Mouse (Mus musculus) CH12.LX (cell line): ENCODE measurements around the gene Dexi. TPM values are rescaled to one million over a fixed set of nuclear protein-coding genes. Genes with fewer than 3 reads are reported as not detected.

ENCODE experiments used
- DNase-seq: peaks from one replicate; pipeline ENCODE4 v3.0.0-alpha.2; 2013; ENCODE audit errors: extremely low read depth
- H3K27ac ChIP-seq: 2 replicates; pipeline ENCODE4 v1.5.1; 2012; ENCODE audit warnings: low read depth, mild to moderate bottlenecking, control low read depth, moderate library complexity; ENCODE audit not compliant: insufficient read depth
- H3K27me3 ChIP-seq: replicated peaks from 2 replicates; pipeline ENCODE3; 2012; ENCODE audit warnings: inconsistent platforms
- H3K36me3 ChIP-seq, 2 experiments: replicated peaks in 1 of 2; 2 replicates each; pipeline versions ENCODE3 to v1.6.1; 2012; ENCODE audit warnings: inconsistent platforms in 1 of 2, low read length in 1 of 2, mild to moderate bottlenecking in 1 of 2, mixed read lengths in 1 of 2, moderate library complexity in 1 of 2; ENCODE audit not compliant: control insufficient read depth in 1 of 2, insufficient read depth in 1 of 2
- H3K4me1 ChIP-seq, 2 experiments: 2 replicates each; pipeline ENCODE4 v1.6.1; 2012; ENCODE audit warnings: inconsistent platforms in 1 of 2, moderate library complexity in 1 of 2; ENCODE audit not compliant: insufficient read depth in 2 of 2, control insufficient read depth in 1 of 2
- H3K4me2 ChIP-seq: 2 replicates; pipeline ENCODE4 v1.6.1; 2012; ENCODE audit warnings: low read depth, mild to moderate bottlenecking, control low read depth; ENCODE audit not compliant: poor library complexity, insufficient read depth, severe bottlenecking
- H3K4me3 ChIP-seq, 3 experiments: fragments of 150-350 bp in 1 of 3; sonication (generic) in 1 of 3; replicated peaks in 1 of 3; 2 replicates each; pipeline versions ENCODE3 to v1.5.1; 2011 to 2012; ENCODE audit warnings: low read depth in 2 of 3, low read length in 2 of 3, mild to moderate bottlenecking in 2 of 3, moderate library complexity in 2 of 3, control low read depth in 1 of 3, improper control_type of control experiment in 1 of 3, inconsistent platforms in 1 of 3, mixed read lengths in 1 of 3; ENCODE audit not compliant: poor library complexity in 1 of 3
- H3K79me2 ChIP-seq: replicated peaks from 2 replicates; pipeline ENCODE4 v1.6.1; 2012; ENCODE audit warnings: mild to moderate bottlenecking, moderate library complexity; ENCODE audit not compliant: control insufficient read depth, poor library complexity, insufficient read depth, severe bottlenecking; ENCODE audit errors: extremely low read depth
- H3K9ac ChIP-seq: 2 replicates; pipeline ENCODE4 v1.6.1; 2012; ENCODE audit warnings: low read depth, mild to moderate bottlenecking, control low read depth, moderate library complexity; ENCODE audit not compliant: insufficient read depth
- H3K9me3 ChIP-seq: replicated peaks from 2 replicates; pipeline ENCODE3; 2012; ENCODE audit warnings: low read length, inconsistent platforms, mixed read lengths
- BHLHE40 ChIP-seq: IDR thresholded peaks from 2 replicates; pipeline ENCODE4 v1.6.1; 2011; ENCODE audit warnings: mild to moderate bottlenecking, low read depth, low read length, improper control_type of control experiment
- CHD1 ChIP-seq: IDR thresholded peaks from 2 replicates; pipeline ENCODE4 v1.6.1; 2012; ENCODE audit warnings: low read depth, low read length, improper control_type of control experiment, inconsistent platforms
- CHD2 ChIP-seq: IDR thresholded peaks from 2 replicates; pipeline ENCODE4 v1.6.1; 2011; ENCODE audit warnings: low read length, improper control_type of control experiment
- ELF1 ChIP-seq: IDR thresholded peaks from 2 replicates; pipeline ENCODE4 v1.6.1; 2014; ENCODE audit warnings: low read depth, mild to moderate bottlenecking, inconsistent platforms, low read length, improper control_type of control experiment
- ETS1 ChIP-seq: conservative IDR thresholded peaks from 2 replicates; pipeline ENCODE4 v1.6.1; 2012; ENCODE audit warnings: low read depth, mild to moderate bottlenecking, inconsistent platforms, low read length, improper control_type of control experiment, moderate library complexity
- GABPA ChIP-seq: IDR thresholded peaks from 2 replicates; pipeline ENCODE4 v1.6.1; 2012; ENCODE audit warnings: low read depth, low read length, improper control_type of control experiment, inconsistent platforms; ENCODE audit not compliant: insufficient replicate concordance
- HCFC1 ChIP-seq: IDR thresholded peaks from 2 replicates; pipeline ENCODE4 v1.6.1; 2012; ENCODE audit warnings: low read depth, mild to moderate bottlenecking, inconsistent platforms, low read length, improper control_type of control experiment
- JUN ChIP-seq: IDR thresholded peaks from 2 replicates; pipeline ENCODE4 v1.6.1; 2011; ENCODE audit warnings: low read depth, mild to moderate bottlenecking, low read length, improper control_type of control experiment, moderate library complexity; ENCODE audit not compliant: insufficient read depth
- KAT2A ChIP-seq: IDR thresholded peaks from 2 replicates; pipeline ENCODE4 v1.6.1; 2012; ENCODE audit warnings: low read length, improper control_type of control experiment, inconsistent platforms; ENCODE audit not compliant: insufficient replicate concordance
- MAFK ChIP-seq: IDR thresholded peaks from 2 replicates; pipeline ENCODE4 v1.6.1; 2011; ENCODE audit warnings: low read length, improper control_type of control experiment; ENCODE audit not compliant: insufficient replicate concordance
- MXI1 ChIP-seq: IDR thresholded peaks from 2 replicates; pipeline ENCODE4 v1.6.1; 2011; ENCODE audit warnings: mild to moderate bottlenecking, low read depth, low read length, improper control_type of control experiment
- MYC ChIP-seq: IDR thresholded peaks from 2 replicates; pipeline ENCODE4 v1.6.1; 2011; ENCODE audit warnings: low read depth, mild to moderate bottlenecking, improper control_type of control experiment, low read length
- NELFE ChIP-seq: IDR thresholded peaks from 2 replicates; pipeline ENCODE4 v1.6.1; 2011; ENCODE audit warnings: low read depth, low read length, improper control_type of control experiment
- PAX5 ChIP-seq: IDR thresholded peaks from 2 replicates; pipeline ENCODE4 v1.6.1; 2012; ENCODE audit warnings: low read length, inconsistent platforms, mixed read lengths
- RCOR1 ChIP-seq: conservative IDR thresholded peaks from 2 replicates; pipeline ENCODE4 v1.6.1; 2012; ENCODE audit warnings: low read depth, mild to moderate bottlenecking, inconsistent platforms, low read length, improper control_type of control experiment
- SMC3 ChIP-seq: IDR thresholded peaks from 2 replicates; pipeline ENCODE4 v1.6.1; 2011; ENCODE audit warnings: low read depth, low read length, improper control_type of control experiment
- TCF12 ChIP-seq: IDR thresholded peaks from 2 replicates; pipeline ENCODE4 v1.6.1; 2014; ENCODE audit warnings: low read depth, mild to moderate bottlenecking, inconsistent platforms, low read length, improper control_type of control experiment
- ZKSCAN1 ChIP-seq: IDR thresholded peaks from 2 replicates; pipeline ENCODE4 v1.6.1; 2012; ENCODE audit warnings: low read depth, inconsistent platforms, low read length, improper control_type of control experiment, borderline replicate concordance
- ZMIZ1 ChIP-seq: IDR thresholded peaks from 2 replicates; pipeline ENCODE4 v1.6.1; 2012; ENCODE audit warnings: low read depth, mild to moderate bottlenecking, inconsistent platforms, low read length, improper control_type of control experiment
- ZNF384 ChIP-seq: IDR thresholded peaks from 2 replicates; pipeline ENCODE4 v1.6.1; 2012; ENCODE audit warnings: low read depth, low read length, improper control_type of control experiment, inconsistent platforms
- dilution Hi-C: fragments of 300-500 bp; cut with MboI; formaldehyde crosslinking; loops from 2 replicates; pipeline ENCODE4 v1.14.3; 2020; ENCODE audit warnings: low sequenced_read_pairs; ENCODE audit not compliant: extremely low pct_unique_long_range_greater_than_20kb, extremely low pct_ligation_motif_present
- in situ Hi-C: fragments of 300-500 bp; cut with MboI; formaldehyde crosslinking; loops from 3 replicates; pipeline ENCODE4 v1.14.3; 2019; ENCODE audit warnings: low sequenced_read_pairs, low pct_ligation_motif_present, low pct_unique_long_range_greater_than_20kb, mixed read lengths
- polyA plus RNA-seq: library from polyadenylated mRNA; unstranded; fragments of >175 nt; gene quantifications from 2 replicates; pipeline ENCODE4 v1.2.1, GENCODE M21; 2012; ENCODE audit warnings: low read depth; ENCODE audit not compliant: insufficient read length
- total RNA-seq, 2 experiments: library from RNA; depleted of rRNA; stranded (reverse); fragments of 300-350 nt in 1 of 2; fragments of >200 nt in 1 of 2; gene quantifications; 2 replicates each; pipeline ENCODE4 v1.2.3; 2012 to 2014

Dexi gene
- total and polyA plus RNA-seq, 3 experiments: 11.3 to 19.6 (median 14.1) TPM

DNA sequence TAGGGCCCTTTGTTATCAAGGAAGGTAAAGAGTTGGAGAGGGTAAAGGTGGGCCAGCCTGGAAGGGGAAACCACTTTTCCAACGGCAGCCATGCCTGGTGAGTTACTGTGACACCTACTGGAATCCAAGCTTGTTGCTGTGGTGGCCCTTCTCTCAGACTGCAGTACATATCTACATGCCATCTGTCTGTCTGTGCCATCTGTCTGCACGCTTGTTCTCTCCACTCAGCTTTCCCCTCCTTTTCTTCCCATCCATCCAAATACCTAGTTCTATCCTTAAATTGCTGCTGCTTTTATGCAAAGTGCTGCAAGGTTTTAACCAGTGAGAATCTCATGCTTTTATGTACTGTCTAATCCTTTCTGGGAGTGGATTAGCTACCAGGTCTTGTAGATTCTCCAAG is 6.7 kb upstream of the Dexi start:
- H3K4me1 ChIP-seq: peaks cover 4 to 28% of the 10 kb centered on the region in 2 experiments; a peak in 3 of 4 replicates
- H3K4me2 ChIP-seq: no peak overlapping the region
- H3K79me2 ChIP-seq: peaks cover 14% of the 10 kb centered on the region
- no peak for TF ChIP-seq ZKSCAN1
- no peak for TF ChIP-seq TCF12
- TF ChIP-seq GABPA: no peak
- no peak for TF ChIP-seq ZNF384
- TF ChIP-seq NELFE: no peak
- TF ChIP-seq HCFC1: no peak
- TF ChIP-seq, all 38 proteins: peak for 0
- no peaks in the 10 kb centered on the region for H3K27me3 ChIP-seq
- H3K27ac ChIP-seq: no peak overlapping the region
- no peak overlapping the region for H3K4me3 ChIP-seq
- in situ Hi-C loops: loop anchor here (25.0 kb wide), 1 partner anchor 462 kb away; no protein-coding TSS in a partner anchor
- no peak for DNase-seq
- dilution Hi-C loops: no loop called here
- H3K9me3 ChIP-seq: no peaks in the 10 kb centered on the region
- H3K9ac ChIP-seq: no peak overlapping the region
- H3K36me3 ChIP-seq: peaks cover 0 to 26% of the 10 kb centered on the region in 2 experiments

DNA sequence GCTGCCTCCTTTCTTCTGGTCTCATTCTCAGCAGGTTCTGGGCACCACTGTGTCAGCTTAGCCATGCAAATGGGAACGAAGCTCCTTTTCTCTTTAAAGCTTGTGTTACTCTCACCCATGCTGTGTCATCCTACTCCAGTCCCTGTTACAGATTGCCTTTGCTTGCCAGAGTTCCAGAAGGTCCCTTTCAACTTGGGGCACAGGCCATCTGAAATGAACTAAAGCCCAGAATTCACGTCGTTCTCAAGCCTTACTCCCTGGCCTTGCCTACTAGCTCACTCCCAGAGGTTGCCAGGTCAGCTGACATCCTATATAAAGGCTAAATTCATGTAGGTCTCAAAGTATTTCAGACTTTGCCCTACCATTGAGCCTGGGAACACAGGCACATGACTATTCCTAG is 6.1 kb upstream of the Dexi start:
- Histone ChIP-seq H3K4me1 (peaks cover 4 to 28% of the 10 kb centered on the region in 2 experiments; a peak in 3 of 4 replicates), H3K9ac (no peak overlapping the region), H3K4me3 (no peak overlapping the region), H3K9me3 (no peaks in the 10 kb centered on the region), H3K79me2 (peaks cover 14% of the 10 kb centered on the region), H3K4me2 (no peak overlapping the region), H3K36me3 (peaks cover 0 to 24% of the 10 kb centered on the region in 2 experiments), H3K27ac (no peak overlapping the region), H3K27me3 (peaks cover 2% of the 10 kb centered on the region)
- no peak for DNase-seq
- TF ChIP-seq MXI1 (no peak), RCOR1 (no peak), SMC3 (no peak), KAT2A (no peak), MAFK (no peak), MYC (no peak), PAX5 (no peak), BHLHE40 (no peak), NELFE (no peak), ELF1 (no peak), CHD1 (no peak), JUN (no peak), CHD2 (no peak), ETS1 (no peak), ZMIZ1 (no peak)
- in situ Hi-C loops: loop anchor here (25.0 kb wide), 1 partner anchor 462 kb away; no protein-coding TSS in a partner anchor
- dilution Hi-C loops: no loop called here
